Mouse (Mus musculus) lung, postnatal 25 days (tissue): ENCODE measurements around the gene Igf2r.
A peak's percentile ranks its signal among the peaks of the same experiment; 100 is the strongest.

ENCODE experiments used
- DNase-seq: peaks from one replicate; pipeline ENCODE4 v3.0.0; 2022; ENCODE audit warnings: low spot score

The Igf2r gene

DNA sequence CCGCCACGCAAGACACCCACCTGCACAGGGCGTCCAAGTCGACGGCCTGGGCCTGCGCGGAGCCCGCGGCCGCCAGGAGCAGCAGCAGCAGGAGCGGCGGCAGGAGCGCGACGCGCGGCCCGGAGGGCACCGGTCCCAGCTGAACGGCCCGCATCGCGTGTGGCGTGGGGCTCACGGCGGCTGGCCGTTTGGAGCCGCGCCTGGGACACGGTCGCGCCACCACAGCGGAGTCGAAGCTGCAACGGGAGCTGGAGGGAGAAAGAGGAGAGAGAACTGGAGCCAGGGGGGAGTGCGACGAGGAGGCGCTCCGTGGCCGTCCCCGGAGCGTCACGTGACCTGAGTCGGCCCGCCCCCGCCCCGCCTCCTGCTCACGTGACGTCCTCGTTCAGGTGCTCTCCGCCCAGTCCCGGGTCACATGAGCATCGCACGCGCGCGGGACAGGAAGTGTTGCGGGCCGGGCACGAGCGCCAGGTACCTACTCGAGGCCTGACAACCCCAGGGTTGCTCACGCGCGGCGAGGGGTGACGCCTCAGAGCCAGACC is at the start of gene Igf2r:
TSS of gene Igf2r (minus strand) at position 285 of the 542 bp plus-strand sequence.
- DNase-seq: peak; percentile 69

DNA sequence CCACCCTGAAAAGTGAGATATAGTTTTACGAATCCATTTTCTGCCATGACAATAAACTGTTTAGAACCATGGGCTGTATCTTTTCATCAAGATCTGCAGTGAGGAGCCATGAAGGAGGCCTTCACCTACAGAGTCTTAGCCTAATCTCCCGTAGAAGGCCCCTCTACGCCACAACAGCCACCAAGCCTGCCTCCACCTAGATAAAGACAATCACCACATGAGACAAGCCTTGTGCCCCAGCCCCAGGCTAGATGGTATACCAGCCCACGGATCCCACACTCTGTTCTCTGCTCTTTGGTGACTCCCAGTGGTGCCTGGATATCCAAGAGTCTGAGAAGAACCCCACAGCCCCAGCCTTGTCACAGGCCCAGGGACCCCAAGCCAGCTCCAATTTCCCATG is 46.4 kb upstream of the Igf2r start:
- no peak for DNase-seq

DNA sequence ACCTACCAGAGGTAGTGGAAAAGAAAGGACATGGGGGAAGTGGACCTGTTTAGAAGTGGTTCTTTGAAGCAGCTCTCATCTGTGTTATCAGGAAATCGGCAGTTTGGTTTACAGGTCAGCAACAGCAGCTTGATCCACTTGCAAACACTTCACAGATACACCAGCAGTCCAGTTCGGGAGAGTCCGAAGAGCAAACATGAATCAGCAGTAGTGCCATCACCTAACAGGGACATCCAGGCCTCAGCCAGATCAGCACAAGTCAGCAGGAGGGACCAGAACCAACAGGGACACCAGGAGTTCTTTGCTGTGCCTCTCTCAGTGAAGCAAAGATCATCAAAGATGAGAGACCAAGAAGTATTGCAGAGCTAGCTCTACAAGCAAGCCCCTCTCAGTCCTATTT is 45.0 kb upstream of the Igf2r start:
- DNase-seq: no peak

DNA sequence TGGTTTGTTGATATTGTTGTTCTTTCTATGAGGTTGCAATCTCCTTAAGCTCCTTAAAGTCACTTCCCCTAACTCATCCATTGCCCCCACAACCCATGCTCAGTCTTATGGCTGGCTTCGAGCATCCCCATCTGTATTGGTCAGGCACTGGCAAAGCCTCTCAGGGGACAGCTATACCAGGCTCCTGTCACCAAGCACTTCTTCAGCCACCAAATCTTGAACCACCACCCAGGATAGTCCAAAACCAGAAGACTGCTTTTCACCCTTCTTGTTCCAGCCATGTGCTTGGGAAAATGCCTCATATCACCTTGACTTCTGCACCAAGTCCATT is 41.5 kb upstream of the Igf2r start:
- no peak for DNase-seq

DNA sequence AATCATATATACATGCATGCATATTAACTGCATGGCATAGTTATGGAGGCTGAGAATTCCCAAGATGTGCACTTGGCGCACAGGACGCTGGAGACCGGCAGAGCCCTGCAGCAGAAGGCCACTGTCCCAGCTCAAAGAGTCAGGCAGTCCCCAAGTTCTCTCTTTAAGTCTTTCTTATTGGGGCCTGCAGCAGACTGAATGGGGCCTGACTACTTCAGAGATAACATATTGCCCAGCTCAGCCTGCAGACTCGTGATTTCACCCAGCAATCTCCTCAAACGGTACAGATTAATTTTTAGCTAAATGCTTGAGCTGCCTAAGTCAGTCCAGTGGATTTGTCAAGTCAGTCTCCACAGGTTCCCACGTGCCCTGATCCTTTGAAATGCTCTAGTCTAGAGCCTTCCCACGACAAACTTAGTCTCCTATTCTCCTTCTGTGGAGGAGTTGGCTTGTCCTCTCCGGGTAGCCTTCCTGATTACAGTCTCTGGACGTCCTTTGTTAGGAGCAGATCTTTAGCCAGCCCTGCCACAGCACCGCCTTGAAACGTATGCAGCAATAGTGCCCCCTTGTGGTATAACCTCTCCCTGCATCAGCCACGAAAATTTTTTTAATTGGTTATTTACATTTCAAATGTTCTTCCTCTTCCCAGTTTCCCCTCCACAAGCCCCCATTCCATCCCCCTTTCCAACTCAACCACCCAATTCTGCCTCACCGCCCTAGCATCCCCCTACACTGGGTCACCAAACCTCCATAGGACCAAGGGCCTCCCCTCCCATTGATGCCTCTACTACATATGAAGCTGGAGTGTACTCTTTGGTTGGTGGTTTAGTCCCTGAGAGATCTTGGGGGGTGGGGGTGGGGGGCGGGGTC is 40.9 kb upstream of the Igf2r start:
- DNase-seq: peak; percentile 83

DNA sequence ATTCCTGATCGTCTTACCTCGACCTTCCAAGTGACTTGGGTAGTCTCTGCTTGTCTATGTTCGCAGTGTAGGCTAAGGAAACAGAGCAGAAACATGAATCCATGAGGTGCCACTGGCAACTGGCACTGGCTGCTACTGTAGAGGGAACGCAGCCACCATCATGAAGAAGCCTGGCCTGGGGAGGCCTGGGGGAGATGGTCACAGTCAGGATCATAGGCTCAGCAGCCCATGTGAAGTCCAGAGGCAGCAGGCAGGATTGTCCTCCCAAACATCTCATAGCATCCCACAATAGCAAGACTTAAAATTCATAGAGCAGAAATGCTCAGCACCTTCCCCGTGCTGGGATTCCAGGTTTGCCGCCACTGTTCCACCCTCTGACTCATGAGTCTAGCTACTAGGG is 39.4 kb upstream of the Igf2r start:
- DNase-seq: no peak

DNA sequence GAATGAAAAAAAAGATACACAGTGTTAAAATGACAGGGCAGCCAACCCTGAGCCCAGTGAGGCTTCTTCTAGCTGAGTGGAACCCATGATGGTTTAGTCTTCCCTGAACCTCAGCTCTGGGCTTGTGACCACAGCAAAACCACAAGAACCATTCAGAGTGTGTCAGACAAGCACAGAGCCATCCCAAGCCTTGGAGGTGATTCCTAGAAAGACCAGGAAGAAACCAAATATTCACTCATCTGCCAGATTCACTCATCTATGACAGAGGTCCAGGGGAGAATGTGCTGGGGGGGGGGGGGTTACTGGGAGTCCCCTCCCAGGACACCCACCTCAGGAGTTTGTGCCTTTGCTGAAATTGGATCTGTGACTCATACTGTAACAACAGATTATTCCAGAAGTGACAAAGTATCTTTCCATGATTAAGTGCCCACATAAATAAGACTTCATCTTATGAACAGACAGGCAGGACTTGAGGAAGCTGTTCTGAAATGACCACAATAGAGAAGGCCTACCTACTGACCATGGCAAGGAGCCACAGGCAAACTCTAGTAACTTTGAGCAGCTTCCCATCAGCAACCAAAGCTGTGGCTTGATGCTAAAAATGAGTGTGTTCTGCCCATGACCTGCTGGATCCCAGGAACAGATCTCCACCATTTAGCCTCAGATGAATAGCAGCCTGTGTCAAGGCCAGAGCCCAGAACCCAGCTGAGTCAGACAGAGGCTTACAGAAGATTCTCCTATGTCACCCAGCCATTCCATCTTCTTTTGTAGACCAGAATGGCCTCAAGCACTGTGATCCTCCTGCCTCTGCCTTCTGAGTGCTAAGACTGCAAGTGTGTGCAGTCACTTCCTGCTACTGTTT is 35.4 kb upstream of the Igf2r start:
- DNase-seq: no peak

DNA sequence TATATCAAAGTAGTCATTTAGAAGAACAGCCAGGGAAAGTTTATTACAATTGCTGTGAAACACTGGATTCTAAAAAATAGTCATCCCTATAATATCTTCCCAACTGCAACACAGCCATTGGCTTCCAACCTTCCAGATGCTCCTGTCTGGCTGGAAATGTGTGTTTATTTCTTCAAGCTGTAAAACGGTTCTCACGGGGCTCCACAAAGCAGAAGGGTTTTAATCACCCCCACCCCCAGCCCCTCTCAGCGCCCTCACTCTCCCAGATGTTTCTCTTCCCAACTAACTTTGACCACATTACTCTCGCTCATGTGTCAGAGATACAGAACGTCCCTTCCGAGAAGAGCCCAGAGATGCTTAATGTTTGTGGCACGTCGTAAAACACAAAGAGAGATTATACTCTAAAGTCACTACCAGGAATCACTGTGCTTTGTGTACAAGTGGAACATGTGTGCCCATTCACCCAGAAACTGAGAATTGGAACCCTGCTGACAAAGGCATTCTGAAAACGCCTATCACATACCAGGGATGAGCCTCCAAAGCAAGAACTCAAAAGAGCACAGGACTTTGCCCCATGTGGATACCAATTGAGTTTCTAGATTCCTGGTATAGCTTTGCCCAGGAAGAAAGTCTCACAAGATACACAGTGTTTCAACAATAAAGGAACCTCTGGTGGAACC is 32.5 kb upstream of the Igf2r start:
- no peak for DNase-seq

DNA sequence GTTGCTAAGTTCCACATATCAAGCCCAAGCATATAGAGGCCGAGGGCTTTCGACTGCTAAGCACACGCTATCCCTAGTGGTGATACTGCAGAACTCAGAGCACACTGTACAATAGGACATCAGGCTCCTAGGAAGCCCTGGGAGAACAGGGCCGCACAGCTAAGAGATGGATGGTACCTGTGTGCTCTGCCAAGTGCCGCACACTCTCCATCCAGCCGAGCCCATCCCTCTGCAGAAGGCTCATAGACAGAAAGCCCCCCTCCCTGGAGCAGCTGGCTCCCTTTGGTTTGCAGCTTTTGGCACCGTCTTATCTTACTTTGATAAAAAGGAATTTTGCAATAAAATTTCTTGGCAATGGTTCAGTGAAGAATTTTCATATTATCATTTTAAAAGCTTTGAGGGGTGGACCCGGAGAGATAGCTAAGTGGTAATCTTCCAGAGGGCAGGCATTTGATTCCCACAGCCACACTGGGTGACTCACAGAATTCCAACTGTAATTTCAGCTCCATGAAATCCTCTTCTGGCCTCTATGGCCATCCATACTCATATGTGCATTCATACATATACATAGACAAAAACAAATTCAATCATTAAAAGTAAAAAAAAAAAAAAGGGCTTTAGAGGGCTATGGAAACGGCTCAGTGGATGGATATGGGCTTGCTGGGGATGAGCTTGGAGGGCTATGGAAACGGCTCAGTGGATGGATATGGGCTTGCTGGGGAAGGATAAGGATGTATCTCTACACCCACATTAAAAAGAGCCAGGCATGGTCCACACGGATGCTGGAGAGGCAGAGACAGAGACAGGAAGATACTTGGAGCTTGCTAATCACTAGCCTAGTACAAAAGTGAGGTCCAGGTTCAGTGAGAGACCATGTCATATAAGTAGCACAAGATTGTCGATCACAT is 30.2 kb upstream of the Igf2r start:
- no peak for DNase-seq

DNA sequence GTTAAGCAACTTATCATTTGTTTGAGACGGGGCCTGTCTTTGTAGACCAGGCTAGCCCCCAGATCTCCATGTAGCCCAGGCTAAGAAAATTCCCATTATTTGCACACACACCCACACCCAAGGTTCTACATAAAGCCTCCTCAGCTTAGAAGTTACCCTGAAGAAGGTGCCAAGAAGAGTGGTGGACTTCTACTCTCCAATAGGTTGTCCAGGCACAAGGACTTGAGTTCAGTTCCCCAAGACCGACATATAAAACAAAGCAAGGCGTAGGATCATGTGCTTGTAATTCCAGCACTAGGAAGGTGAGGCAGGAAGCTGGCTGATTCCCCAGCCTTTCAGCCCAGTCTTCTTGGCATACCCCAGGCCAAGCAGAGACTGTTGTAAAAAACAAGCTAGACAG is 29.1 kb upstream of the Igf2r start:
- DNase-seq: no peak

DNA sequence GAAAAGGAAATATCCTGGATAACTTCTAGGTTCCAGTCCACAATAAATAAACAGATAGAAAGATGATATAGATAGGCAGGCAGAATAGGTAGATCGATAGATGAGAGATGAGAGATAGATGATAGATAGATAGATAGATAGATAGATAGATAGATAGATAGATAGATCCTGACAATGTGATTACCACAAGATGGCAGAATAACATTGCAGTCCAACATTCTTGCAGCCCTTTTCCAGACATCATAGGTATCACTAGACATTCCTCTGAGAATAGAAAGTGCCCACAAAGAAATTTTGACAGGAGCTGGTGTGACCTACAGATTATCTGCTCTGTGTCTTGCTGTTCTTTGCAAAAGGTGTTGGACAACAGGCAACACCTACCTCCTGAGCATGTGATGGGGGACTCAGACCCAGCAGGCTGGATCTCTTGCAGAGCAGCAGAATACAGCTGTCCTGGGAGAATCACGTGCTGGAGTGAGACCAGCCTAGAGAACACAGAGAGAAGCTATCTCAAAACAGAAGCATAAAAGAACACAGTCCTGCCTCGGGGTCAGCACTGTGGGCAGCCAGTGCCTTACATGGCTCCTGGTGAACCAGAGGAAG is 28.1 kb upstream of the Igf2r start:
- no peak for DNase-seq

DNA sequence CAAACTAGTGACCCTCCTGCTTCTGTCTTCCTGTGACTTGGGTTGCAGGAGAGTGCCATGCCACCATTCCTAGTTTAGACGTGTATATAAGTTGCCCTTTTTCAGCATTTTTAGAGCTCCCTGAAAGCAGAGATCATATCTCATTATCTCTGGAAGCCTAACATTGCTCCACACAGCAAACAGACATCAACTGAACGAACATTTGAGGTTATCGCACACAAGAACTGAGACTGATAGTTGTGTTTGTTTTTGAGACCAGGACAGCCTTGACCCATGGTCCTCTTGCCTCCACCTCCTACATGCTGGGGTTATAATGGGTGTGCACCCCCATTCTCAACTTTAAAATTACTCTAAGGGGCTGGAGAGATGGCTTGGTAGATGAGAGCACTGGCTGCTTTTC is 27.2 kb upstream of the Igf2r start:
- DNase-seq: no peak

DNA sequence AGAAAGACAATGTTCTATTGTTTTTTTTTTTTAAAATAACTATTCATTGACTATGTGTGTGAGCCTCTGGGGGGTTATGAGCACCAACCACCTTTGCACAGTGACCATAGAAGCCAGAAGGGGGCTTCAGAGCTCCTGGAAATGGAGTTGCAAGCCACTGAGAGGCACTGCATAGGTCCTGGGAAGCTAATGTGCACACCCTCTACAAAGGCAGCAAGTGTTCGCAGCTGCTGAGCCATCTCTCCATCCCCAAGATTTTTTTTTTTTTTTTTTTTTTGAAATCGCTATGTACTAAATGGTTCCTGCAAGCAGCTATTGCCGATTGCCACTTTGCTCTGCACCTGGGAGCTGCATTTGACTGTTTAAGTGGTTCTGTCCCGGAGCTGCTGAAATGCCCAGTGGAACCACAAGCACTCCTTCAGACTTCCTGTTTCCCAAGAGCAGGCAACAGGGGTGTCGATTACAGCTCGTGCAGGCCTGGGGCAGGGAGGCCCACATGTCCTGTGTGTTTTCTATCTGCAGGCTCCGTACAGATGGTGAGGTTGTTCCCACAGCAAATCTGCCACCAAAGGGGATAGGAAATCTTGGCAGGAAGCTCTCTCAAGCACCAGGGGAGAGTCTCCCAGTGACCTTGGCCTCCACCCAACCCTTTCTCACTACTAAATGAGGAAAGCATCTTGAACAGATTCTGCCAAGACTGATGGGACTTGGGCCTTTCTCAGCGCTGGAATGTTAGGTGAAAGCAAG is 24.4 kb upstream of the Igf2r start:
- DNase-seq: peak; percentile 76

DNA sequence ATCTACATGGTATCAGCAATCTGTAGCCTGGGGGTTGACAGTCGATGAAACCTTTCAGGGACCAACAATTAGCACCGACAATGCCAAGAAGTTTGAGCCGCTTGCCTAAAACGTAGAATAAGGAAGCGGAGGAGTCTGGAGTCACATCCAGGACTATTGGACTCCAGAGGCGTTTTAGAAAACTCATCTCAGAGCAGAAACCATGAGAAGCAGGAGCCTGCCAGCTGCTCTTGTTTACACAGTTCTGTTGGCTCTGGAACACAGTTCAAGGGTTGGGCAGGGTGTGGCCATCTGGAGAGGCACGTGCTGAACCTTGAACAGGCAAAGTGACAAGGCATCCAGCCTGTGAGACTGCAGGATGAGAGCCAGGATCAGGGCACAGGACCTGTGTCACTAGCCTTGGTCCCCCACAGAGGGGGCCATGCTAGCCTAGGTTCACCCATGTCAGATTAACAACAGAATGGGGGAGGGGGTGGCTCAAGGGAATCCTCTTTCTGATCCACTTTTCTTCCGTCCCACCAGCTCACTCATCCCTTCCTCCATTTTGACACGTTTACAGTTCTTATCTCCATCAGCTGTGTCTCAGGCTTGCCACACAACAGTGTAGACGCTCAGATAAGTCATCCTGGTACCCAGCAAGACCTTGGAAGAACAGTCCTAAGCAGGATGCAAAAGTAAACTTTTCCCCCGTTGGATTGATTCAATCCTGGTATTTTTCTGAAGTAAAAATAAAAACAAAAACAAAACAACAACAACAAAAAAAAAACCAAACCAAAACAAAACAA is 23.1 kb upstream of the Igf2r start:
- peak; percentile 90 for DNase-seq

DNA sequence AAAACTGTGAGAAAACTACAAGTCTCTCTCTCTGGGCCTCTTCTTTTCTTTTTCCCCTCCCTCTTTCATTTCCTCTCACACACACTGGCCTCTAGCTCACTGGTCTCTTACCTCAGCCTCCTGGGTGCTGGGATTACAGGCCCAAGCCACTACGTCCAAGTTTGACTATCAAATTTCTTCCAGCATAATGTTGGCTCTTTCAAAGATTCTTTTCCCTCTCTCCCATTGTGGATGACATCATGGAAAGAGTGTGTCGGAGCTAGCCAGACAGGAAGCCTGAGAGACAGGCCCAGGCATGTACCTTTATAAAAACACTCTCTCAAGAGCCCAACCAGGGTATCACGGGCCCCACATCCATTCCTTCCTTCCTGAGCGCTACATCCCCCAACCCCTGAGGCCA is 22.0 kb upstream of the Igf2r start:
- peak; percentile 62 for DNase-seq

DNA sequence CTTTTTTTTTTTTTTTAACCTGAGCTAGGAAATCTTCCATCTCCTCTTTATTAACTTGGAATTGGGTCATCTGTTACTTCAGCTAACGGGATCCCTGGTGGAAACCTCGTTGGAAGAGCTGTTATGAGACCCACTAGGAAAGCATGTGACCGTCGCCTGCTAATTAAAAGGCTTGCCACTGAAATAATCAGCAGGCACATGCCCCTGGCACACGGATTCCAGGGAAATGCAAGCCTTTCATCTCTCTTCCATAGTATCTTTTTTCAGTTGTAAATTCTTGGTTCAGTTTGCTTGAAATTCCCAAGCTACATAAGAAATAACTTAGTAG is 21.6 kb upstream of the Igf2r start:
- DNase-seq: no peak

DNA sequence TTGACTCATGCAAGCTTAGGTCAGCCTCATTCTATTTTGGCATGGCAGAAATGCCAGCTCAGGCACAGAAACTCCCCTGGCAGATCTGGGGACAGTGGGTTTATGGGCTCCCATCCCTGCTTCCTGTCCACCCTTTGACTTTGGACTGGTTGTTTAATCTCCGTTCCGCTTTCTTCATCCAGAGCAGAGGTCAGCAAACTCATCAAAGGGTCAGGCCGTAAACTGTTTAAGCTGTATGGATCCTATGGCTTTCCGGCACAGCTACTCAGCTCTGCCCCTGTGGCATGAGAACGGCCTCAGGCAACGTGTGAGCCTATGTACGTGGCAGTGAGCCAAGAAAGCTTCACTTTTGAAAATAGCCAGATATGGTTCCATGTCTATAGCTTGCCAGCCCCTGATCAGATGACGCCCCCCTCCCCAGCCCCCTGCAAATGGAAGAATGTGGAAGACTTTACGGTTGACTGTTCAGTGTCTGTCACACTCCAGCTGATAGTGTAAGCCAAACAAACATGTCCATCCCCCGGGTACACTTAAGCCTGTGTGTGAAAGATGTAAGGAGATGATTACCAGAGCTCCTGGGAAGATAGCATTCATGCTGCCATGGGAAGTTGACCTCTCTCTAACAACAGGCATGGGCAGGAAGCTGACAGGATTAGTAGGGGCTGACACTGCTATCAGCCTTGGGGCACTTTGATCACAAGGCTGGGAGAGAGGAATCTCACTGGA is 21.1 kb upstream of the Igf2r start:
- no peak for DNase-seq

DNA sequence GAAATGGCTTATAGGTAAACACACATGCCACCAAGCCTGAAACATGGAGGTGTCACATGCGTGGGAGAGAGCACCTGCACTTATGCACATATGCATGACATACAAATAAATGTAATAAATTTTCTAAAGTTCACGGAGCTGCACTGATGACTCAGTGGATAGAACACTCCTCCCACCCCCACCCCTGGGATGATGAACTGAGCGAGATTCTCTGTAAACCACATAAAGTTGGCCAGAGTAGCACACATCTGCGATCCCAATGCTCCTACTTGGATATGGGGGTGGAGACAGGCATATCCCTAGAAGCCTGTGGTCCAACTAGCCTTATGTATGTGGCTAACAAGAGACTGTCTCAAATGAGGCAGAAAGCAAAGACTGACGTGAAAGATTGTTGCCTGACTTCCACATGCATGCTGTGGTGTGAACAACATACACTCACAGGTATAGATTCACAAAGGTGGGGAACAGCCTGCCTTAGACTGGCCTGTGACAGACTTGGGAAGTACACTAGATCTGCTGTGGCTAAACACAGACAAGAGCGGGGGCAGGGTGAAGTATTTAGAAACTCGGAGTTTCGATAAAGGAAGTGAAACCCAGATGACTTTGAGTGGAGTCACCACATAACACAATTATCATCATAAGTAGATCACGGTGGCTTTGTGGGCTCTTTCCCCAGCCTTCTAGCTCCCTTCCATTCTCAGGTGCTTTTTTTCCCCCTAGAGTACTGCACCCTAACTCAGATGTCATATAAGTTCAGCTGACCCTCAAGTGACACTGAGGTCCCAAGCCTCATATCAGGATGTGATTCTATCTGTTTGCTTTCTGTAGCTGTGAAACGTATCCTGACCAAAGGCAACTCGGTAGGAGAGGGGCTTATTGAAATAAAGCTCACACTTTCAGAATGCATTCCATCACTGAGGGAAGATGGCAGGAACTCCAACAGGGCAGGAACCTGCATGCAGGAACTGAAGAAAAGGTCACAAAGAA is 13.7 kb upstream of the Igf2r start:
- DNase-seq: no peak
